Mouse (Mus musculus) cerebellum, adult 11-12 months (tissue): ENCODE results near the gene Asgr2.
"Not testable (repeated sequence)": the region's sequence is repeated elsewhere in the genome, so short reads cannot be mapped to it uniquely, and the experiment has no call there.

ENCODE experiments used
- DNase-seq: peaks from one replicate; pipeline ENCODE4 v3.0.0; 2022

Asgr2 gene

DNA sequence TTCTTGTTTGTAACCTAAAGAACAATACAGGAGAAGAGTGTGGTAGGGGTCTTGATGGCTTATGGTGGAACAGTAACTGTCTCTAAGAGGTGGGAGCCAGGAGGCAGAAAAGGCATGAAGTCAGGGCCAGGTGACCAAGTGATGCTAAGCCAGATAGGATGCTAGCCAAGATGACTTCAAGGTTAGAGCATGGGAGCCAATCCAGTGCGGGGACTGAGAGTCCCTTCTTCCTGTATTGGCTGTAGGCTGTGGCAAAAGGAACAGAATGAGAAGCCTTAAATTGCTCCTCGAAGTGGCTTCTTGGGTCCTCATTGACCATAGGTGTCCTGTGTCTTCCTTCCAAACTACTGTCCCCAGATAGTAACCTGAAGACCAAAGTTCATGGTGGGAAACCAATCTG lies 6.7 kb downstream of the Asgr2 start:
- no peak for DNase-seq

DNA sequence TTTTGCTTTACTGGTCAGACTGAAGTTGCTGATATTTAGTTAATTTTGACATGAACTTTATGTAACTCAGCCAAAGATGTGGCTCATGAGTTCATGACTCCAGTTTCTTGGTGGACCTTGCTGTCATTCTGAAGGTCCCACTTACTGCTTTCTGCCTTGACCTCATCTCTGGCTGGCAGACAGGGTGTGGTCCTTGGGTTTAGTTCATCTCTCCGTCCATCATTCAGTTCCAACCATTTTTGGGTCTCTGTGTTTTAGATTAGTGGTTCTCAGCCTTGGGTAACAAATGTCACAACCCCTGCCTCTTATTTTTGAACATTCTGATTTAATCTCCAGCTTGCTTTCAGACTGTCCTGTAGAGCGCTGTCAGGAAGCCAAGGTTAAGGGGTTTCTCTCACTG lies 7.4 kb downstream of the Asgr2 start:
- no peak for DNase-seq

DNA sequence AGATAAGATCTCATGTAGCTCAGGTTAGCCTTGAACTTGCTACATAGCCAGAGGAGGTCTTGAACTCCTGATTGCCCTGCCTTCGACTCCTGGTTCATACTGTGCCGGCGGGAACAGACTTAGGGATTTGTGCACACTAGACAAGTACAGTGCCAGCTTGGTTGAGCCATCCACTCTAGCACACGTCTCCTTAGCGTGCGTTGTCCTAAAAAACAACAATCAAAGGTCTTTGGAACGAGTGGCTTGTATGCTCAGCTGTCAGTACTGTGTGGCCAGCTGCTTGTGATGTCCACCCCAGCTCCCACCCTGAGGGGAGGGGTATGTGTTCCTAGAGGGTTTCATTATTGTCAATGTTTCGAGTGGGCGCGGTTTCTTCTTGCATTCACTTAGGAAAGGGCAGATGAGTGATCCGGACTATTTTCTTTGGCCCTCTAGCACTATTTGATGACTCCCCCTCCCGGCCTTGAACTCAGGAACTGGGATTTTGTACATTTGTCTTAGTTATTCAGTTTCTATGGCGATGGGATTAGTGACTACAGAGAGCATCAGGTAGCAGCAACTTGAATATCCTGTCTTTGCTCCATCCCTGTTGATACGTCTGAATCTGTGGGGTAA lies 11.4 kb downstream of the Asgr2 start:
- DNase-seq: no peak

DNA sequence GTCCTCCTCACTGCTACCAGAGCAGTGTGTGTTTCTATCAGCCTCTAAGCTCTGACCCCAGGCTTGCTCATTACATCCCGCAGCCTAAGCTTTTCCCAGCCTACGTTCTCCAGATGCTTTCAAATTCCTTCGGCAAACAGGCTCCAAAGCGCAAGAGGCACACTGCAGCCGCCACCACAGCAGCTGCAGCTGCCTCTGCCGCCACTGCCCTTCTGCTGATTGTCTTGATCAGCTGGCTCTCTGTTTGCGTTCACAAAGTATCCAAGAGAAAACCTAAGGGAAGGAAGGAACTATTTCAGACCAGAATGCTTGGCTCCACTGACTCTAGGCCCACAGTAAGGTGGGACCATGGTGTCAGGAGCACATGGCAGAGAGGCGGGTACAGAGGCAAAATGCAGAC lies 14.6 kb downstream of the Asgr2 start:
- DNase-seq: no peak

DNA sequence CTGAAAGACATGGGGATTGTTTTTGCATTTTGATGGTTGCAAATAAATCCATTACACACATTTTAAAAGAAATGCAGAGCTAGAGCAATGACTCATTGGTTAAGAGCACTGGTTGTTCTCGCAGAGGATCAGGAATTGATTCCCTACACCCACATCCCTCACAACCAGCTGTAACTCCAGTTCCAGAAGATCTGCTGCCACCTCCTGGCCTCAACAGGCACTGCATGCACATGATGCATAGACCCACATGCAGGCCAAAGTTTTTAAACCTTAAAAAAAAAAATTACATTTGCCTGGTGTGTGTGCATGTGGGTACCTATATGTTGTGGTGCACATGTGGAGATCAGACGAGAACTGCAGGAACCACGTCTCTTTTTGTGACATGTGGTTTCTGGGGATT lies 17.7 kb downstream of the Asgr2 start:
- DNase-seq: no peak

DNA sequence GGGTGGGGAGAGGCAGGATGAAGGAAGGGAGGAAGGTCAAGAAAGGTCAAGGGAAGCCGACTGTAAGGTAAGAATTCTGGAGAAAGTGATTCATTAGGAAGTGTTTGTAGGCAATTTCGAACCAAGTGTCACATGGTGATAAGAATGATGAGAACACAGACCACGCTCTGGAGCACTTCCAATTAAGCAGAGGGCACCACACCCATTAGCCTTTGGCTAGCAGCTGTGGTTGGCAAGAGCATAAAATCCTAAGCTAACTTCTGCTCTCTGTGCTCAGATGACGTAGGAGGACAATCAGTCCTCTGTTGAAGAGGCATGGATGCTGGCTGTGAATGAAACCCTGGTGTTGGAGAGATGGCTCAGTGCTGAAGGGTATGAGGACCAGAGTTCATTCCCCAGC lies 22.1 kb downstream of the Asgr2 start:
- no peak for DNase-seq

DNA sequence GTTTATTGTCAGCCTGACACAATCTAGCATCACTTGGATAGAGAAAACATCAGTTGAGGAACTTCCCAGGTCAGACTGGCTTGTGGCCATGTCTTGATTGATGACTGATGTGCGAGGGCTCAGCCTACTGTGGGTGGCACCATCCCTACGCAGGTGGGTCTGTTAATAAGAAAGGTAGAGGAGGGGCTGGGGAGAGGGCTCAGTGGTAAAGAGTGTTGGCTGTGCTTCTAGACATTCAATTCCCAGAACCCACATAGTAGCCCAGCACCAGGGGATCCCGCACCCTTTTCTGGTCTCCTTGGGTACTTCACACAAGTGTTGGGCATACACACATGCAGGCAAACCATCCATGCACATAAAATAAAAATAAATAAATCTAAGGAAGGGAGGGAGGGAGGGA lies 23.5 kb downstream of the Asgr2 start:
- DNase-seq: no peak

DNA sequence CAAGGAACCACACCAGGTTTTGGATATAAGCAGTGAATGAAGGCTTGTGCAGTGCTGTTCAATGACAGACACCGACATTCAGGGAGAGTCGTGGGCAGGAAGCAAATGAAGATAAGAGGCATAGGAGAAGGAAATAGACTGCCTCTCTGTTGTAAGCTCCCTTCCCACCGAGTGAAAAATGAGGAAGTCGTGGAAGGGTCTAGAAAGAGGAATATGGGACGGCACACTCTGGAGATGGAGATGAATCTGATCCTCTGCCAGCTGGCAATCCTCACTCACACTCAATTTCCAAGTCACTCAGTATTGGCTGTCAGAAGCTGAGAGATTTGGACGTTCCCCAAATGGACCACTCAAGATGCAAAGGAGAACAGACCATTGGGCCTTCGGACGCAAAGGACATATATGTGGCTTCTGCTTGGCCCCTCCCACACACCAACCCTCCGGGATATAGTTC lies 37.5 kb downstream of the Asgr2 start, which contains the start of gene Mgl2:
Gene Mgl2, plus strand, starts transcription at position 404 of the 454 bp plus-strand sequence.
- no peak for DNase-seq

DNA sequence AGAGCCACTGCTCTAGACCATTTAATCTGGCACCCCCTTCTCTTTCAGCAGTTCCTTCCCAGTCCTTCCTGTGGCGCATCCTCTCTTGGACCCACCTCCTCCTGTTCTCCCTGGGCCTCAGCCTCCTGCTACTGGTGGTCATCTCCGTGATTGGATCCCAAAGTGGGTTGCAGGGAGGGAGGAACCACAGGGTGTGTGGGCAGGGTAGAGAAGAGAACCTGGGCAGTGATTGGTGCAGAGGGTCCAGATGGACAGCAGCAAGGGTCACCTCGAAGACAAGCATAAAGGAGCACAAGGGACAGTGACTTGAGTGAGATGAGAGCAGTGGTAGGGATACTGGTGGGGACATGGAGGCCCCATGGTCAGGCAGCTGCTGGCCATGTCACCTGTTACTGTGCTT lies 42.6 kb downstream of the Asgr2 start:
- not testable (repeated sequence) for DNase-seq

DNA sequence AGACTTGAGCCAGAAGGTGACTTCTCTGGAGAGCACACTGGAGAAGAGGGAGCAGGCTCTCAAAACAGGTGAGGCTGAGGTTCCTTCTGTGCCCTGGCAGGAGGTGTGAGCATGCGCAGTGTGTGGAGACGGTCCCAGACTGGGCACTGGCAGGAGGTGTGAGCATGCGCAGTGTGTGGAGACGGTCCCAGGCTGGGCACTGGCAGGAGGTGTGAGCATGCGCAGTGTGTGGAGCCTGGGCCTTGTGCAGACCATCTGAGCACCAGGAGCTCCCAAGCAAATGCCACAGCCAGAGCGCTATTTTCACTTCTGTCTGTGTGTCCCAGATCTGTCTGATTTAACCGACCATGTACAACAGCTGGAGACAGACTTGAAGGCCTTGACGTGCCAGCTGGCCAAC lies 43.5 kb downstream of the Asgr2 start:
- DNase-seq: peak; percentile 37

DNA sequence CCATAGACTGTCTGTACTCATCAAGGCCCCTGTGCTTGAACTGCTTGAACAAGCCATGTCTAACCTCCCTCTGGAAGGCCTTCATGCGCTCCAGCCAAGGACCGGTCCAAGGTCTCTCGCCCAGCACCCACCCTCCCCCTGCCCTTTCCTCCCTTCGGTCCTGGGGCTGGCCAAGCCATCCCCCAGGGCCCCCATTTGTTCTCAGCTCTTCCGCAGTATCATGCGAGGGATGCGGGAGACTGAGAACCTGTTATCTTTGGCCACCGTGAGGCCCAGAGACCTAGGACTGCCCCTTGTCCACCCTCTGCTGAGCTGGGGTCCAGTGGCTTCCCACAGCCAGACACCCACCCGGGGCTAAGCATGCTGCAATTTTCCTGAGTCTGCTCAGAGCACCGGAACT lies 46.7 kb downstream of the Asgr2 start:
- DNase-seq: no peak

DNA sequence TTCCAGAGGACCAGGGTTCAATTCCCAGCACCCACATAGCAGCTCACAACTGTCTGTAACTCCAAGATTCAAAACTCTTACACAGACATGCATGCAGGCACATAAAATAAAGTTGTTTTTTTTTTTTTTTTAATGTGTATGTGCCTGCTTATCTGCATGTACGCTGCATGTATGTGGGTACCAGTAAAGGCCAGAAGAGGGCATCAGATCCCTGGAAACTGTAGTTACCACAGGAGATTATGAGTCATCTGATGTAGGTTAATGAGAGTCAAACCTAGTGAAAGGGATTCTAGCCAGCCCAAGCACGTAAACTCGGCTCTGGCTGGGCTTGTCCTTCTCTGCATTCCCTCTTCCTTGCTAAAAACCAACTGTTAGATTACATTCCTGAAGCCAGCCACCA lies 58.6 kb downstream of the Asgr2 start:
- no peak for DNase-seq
